Mouse (Mus musculus) liver, adult 2 months (tissue): ENCODE data around the gene Prune1.

Experiments
- CTCF ChIP-seq: fragments of 200-500 bp; IDR thresholded peaks from 2 replicates; pipeline ENCODE4 v1.5.1; 2011; ENCODE audit warnings: low read depth, low read length, control low read depth
- POLR2A ChIP-seq: fragments of 200-500 bp; IDR thresholded peaks from 2 replicates; pipeline ENCODE4 v1.6.1; 2011; ENCODE audit warnings: low read length, control low read depth; ENCODE audit not compliant: insufficient read depth; ENCODE audit errors: extremely low read depth

GRCm38 (mm10) chr3:95237541-95238099 is 44.3 kb downstream of the Prune1 start:
- TF ChIP-seq CTCF (no peak), POLR2A (no peak)
